Mouse (Mus musculus) right cerebral cortex, postnatal 4 days (tissue): Measurements from ENCODE around the gene Zfp78.
"Not testable (repeated sequence)": the region's sequence is repeated elsewhere in the genome, so short reads cannot be mapped to it uniquely, and the experiment has no call there.

ENCODE experiments used
- DNase-seq: peaks from one replicate; pipeline ENCODE4 v3.0.0-alpha.2; 2022

The Zfp78 gene

GRCm38 (mm10) chr7:6363047-6363488 is at the start of gene Zfp78:
Gene Zfp78, plus strand, starts transcription at chr7:6363280.
- DNase-seq = peak; percentile 77

GRCm38 (mm10) chr7:6330458-6331232 is 32.4 kb upstream of the Zfp78 start:
- peak; percentile 19 for DNase-seq

GRCm38 (mm10) chr7:6331233-6331956 is 31.7 kb upstream of the Zfp78 start, which contains the start of gene Zfp583:
Gene Zfp583, minus strand, starts transcription at chr7:6331285.
- peak; percentile 83 for DNase-seq

- no peak for DNase-seq
Observed at GRCm38 (mm10) chr7:6339865-6340264, 23.2 kb upstream of the Zfp78 start.

- DNase-seq = peak; percentile 74
Observed at GRCm38 (mm10) chr7:6343501-6344071, 19.5 kb upstream of the Zfp78 start, which contains the start of gene Gm3854. Gene Gm3854, plus strand, starts transcription at chr7:6343759.

GRCm38 (mm10) chr7:6344124-6344523 is 19.0 kb upstream of the Zfp78 start:
- DNase-seq = no peak

- no peak for DNase-seq
Observed at GRCm38 (mm10) chr7:6358121-6358520, 5.0 kb upstream of the Zfp78 start.

- DNase-seq = no peak
Observed at GRCm38 (mm10) chr7:6358937-6359590, 4.0 kb upstream of the Zfp78 start.

GRCm38 (mm10) chr7:6360477-6361060 is 2.5 kb upstream of the Zfp78 start:
- DNase-seq = no peak

GRCm38 (mm10) chr7:6361756-6362155 is 1.3 kb upstream of the Zfp78 start:
- no peak for DNase-seq

GRCm38 (mm10) chr7:6362268-6363046 is 623 bp upstream of the Zfp78 start:
- peak; percentile 95 for DNase-seq

- no peak for DNase-seq
Observed at GRCm38 (mm10) chr7:6364761-6365160, 1.7 kb downstream of the Zfp78 start.

- no peak for DNase-seq
Observed at GRCm38 (mm10) chr7:6367185-6367584, 4.1 kb downstream of the Zfp78 start.

GRCm38 (mm10) chr7:6368146-6368545 is 5.1 kb downstream of the Zfp78 start:
- DNase-seq = not testable (repeated sequence)

GRCm38 (mm10) chr7:6369460-6369859 is 6.4 kb downstream of the Zfp78 start:
- no peak for DNase-seq

- DNase-seq = no peak
Observed at GRCm38 (mm10) chr7:6372993-6373392, 9.9 kb downstream of the Zfp78 start.

GRCm38 (mm10) chr7:6378441-6378840 is 15.4 kb downstream of the Zfp78 start:
- DNase-seq = no peak

GRCm38 (mm10) chr7:6381431-6381830 is 18.4 kb downstream of the Zfp78 start:
- DNase-seq = no peak

GRCm38 (mm10) chr7:6383044-6383455 is 20.0 kb downstream of the Zfp78 start, which contains the start of gene Zfp28:
Gene Zfp28, plus strand, starts transcription at chr7:6383295.
- DNase-seq = peak; percentile 92

- no peak for DNase-seq
Observed at GRCm38 (mm10) chr7:6384011-6384410, 20.9 kb downstream of the Zfp78 start.

- DNase-seq = no peak
Observed at GRCm38 (mm10) chr7:6386995-6387394, 23.9 kb downstream of the Zfp78 start.

- no peak for DNase-seq
Observed at GRCm38 (mm10) chr7:6388971-6389370, 25.9 kb downstream of the Zfp78 start.
